Mouse (Mus musculus) inflammation-experienced regulatory T-cells, adult 6 months (primary cell): ENCODE data around the gene Ddx5. TPM values are rescaled to one million over a fixed set of nuclear protein-coding genes. Genes with fewer than 3 reads are reported as not detected.
A peak's percentile ranks its signal among the peaks of the same experiment; 100 is the strongest.
"Not testable (repeated sequence)": the region's sequence is repeated elsewhere in the genome, so short reads cannot be mapped to it uniquely, and the experiment has no call there.

ENCODE experiments used
- ATAC-seq: one replicate; pipeline ENCODE4 v1.8.0; 2017
- polyA plus RNA-seq, 3 experiments: library from polyadenylated mRNA; unstranded; fragments of 100-300 nt; shearing (Covaris generic); gene quantifications; one replicate each; pipeline ENCODE4 v1.2.1; 2017

Gene Ddx5
- polyA plus RNA-seq: 100 to 1,000 TPM; 400 to 575 (median 510) TPM

DNA sequence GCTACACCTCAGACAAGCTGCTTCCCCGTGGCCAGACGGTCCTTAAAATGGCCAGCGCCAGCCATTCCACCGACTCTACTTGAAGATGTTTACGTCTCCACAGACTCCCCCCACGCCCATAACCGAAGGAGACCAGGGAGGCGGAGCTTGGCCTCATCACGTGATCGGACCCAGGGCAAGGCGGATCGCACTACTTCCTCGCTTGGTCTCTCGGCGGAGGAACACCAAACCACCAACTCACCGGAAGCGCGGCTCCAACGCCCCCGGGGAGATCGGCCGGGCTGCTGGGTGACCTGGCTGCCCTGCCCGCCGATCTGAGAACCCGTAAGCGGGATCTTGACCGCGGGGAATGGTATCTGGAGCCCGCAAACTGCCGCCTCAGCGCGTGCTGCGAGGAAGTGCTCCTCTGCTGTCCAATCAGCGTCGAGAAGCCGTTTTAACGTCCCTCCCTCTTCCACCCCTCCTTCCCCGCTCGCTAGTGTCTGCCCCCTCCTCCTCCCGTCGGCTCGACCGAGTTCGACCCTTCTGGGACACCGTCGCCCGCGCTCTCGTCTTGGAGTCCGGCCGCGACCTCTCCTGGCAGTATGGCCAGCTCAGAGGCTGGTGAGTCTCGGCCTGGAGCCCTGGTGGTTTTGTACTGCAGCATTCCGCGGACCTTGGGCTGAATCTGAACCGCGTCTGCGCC lies at the start of gene Ddx5, which contains the start of gene Cep95:
TSS of gene Ddx5 (minus strand) at position 411 of the 685 bp plus-strand sequence.
TSS of gene Cep95 (plus strand) at position 478 of the 685 bp plus-strand sequence.
- ATAC-seq: peak; percentile 61

DNA sequence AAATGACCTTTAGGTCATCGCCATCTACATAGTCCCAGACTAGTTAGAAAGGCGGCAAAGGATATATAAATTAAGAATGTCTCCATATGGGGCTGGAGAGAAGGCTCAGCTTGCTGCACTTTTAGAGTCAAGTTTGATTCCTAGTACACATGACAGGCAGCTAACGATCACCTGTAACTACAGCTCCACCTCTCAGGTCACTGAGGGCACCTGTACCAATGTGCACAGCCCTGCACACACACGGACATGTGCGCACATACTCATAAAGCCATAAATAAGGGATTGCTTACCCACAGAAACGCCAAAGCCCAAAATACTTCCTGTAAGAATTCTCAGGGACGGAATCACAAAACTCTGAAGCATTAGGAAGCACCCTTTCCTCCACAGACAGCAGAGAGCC lies 39.1 kb upstream of the Ddx5 start:
- no peak for ATAC-seq

DNA sequence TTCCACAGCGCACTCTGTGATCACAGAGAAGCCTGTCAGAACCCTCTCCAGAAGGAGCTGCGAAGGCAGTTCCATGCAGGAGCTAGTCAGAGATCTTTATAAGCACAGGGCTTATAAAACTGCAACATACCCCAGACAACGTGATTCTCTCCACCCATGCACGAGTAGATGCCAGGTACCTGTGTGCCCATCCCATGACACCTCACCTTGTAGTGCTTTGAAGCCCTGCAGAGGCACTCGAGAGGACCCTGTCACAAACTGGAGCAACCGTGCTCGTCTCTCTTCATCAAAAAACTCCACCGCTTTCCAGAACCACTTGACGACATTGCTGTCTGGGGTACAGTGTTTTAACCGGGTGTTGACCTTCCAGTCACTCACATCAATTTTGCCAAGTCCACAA lies 35.4 kb upstream of the Ddx5 start:
- no peak for ATAC-seq

DNA sequence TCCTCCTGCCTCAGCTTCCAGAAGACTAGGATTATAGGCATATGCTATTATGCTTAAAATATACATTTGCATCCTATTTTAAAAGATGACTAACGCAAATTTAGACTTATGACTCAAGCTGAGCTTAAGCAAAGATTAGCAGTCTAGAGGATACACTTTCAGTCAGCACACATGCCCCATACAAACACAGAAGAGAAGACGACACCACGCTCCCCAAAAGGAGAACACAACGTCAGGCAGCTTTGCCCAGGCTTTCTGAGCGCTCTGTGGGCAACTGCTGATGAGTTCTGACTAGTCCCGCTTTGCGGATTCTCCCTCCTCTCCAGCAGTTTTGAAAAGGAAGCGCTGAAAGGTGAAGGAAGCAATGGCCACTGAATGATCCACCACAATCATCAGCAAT lies 34.8 kb upstream of the Ddx5 start:
- no peak for ATAC-seq

DNA sequence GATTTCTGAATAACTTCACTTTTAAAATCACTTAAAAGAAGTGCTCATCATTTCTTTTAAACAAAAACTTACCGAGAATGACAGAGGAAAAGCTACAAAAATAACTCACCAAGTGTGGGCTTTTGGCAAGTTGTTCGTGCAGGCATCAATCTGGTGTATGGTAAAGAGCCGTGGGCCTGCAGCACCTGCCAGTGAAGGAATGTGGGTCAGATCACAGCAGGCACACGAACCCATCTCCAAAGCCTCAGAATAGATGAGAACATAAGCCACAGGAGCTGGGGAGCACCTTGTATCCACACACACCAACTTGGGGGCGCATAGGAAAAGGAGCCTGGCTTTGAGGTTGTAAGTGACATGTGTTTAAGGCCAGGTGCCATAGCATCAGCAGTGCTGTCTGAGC lies 33.9 kb upstream of the Ddx5 start:
- no peak for ATAC-seq

DNA sequence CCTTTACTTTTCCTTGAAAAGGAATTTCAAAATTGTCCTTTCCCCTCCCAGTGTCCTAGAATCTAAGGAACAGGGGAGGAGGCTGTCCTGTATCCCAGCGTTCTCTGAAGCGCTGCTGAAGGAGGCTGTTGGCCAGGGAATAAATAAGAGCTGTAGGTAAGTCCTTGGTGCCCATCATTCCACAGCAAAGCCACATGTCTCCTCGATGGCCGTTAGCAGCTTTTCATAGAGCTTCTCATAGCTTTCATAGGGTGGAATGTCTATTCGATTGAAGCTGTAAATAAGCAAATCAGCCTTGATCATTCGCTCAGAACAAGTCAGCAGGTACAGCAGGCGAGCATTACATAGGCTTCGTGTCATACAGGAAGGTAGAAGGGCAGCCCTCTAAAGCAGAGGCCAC lies 33.5 kb upstream of the Ddx5 start:
- no peak for ATAC-seq

DNA sequence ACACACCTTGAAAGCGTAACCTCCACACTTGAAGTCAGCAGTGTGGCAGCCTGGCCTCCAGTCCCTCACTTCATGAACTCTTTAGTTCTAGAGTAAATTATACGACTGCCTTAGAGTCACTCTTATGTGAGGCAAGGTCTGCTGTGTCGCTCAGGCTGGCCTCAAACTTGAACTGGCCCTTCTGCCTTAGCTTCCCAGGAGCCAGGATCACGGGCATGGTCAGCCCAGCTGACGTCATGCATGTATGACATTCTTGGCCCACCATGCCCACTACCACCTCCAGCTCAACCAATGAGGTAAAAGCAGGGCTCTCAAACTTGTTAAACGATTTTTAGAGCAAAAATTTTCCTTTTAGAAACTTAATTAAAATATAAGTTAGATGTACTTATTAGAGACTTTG lies 32.4 kb upstream of the Ddx5 start:
- no peak for ATAC-seq

DNA sequence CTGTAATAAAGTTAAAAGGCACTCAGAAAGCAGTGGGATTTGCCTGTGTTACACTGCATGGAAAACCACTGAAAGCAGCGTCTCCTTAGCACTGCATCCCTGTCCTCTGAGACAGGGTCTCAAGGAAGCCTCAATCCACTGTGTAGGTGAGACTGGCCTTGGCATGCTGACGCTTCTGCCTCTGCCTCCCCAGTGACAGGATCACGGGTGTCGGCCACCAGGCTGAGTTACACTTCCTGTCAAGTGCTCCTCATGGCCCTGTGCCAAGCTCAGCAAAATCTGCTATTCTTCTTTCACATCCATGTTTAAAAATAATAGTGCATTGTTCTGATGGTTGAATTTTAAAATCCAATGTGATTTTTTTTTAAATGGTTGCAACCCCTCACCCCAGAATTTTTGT lies 32.0 kb upstream of the Ddx5 start:
- no peak for ATAC-seq

DNA sequence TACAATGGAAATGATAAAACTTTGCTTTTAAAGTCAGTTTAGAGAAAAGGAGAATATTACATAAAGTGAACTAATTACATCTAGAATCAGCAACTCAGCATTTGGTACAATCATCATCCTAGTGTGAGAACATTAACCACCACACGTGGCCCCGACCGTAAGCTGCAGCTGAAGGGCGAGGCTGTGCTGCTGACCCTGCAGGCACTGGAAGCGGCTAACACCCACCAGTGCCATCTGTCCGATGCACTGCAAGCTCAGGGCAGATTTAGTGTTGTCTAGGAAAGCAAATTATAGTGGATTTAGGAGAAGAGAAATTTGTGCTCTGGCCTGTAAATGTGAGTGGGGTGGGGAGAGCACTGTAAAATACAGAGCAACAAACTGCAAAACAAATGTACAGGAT lies 31.3 kb upstream of the Ddx5 start:
- no peak for ATAC-seq

DNA sequence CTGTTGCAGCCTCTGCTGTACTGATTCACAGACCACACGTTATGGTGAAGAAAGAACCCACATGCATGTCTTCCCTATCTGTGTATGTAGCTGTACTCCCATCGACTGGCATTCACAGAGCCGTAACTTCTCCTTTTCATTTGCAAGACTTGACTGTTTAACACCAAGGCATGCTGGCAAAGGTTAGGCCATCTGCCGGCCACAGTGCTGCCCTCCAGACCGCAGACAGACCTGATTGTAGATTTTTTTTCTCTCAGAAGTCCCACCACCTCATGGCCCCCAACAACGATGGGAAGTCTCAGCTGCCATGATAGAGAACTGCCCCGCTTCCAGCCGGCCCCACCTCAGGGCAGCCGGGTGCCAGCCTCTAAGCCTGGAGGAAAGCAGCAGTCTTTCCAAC lies 30.6 kb upstream of the Ddx5 start:
- ATAC-seq: no peak

DNA sequence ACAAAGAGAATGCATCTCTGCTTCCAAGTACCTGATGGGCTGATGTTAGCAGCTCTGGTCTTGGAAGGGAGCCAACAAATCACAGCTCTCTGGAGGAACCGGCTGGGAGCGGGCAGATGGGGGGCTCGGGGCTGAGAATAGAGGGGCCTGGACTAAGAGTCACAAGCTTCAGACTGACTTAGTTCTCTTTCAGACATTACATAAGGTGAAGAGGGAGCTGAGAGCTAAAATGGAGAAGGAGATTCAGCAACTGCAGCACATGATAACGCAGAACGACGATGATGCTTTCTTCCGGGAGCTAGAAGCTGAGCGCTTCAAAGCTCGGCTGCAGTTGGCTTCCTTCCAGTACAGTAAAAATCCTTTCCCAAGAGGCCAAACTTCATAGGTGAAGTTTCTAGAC lies 29.4 kb upstream of the Ddx5 start:
- ATAC-seq: no peak

DNA sequence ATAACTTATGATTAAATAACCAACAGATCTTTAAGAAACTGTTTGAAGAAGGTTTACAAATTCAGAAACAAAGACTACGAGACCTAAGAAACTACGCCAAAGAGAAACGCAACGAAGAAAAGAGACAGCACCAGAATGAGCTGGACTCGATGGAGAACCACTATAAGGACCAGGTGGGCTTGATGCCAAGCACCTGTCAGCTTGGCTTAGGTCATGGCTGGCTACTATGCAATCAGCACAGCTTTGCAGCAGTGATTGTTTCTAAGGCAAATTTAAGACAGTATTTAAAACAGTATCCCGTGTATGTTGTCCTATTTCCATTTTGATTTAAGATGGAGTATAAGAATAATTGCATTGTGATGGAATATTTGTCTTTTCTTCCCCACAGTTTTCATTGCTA lies 28.8 kb upstream of the Ddx5 start:
- no peak for ATAC-seq

DNA sequence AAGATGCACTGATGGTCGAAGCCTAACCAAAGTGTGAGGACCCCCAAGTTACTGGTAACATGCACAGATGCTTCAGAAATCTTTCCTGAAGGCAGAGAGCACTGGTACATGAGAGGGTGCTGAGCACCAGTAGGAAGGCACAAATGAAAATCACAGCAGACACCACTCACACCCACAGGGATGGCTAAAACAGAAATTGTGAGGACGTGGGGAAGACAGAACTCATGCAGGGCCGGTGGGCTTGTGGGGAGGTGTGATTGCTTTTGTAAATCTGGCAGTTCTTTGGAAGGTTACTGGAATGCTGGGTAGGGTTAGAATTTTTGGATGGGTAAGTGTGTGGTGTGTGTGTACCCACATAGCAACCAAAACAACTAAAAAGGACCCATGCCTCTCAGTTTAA lies 28.2 kb upstream of the Ddx5 start:
- no peak for ATAC-seq

DNA sequence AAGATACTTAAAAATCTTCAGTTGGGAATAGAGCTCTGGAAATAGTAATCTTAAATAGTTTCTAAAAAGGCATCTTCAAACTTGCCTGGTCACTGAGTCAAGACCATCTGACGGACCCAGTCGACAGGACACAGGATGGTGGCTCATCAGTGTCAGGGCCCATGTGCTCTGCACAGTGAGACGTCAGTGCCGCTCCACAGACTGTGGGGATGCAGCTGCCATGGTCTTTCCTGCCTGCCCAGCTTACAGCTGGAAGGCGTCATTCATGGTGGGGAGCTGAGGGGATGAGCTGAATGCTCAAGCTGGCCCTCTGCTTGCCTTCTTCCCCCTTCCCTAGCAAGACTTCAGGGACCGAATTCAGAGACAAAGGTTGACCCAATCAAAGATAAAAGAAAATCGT lies 27.3 kb upstream of the Ddx5 start:
- no peak for ATAC-seq

DNA sequence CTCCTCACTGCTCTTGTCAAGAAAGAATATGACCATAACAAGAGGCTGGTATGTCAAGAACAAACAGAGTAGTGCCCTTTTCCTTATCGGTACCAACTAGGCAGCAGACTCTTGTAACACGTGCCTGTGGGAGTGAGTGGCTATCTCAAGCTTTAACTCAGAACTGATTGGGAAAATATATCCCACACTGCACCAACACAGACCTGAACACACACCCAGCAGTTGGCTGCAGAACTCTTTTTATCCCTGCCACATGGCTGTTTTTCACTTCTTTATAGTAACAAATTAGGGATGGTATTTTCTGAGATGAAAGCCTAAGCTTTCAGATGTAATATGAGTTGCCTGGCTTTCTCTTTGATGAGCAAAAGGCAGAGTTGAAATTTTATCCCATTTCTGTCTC lies 26.8 kb upstream of the Ddx5 start:
- no peak for ATAC-seq

DNA sequence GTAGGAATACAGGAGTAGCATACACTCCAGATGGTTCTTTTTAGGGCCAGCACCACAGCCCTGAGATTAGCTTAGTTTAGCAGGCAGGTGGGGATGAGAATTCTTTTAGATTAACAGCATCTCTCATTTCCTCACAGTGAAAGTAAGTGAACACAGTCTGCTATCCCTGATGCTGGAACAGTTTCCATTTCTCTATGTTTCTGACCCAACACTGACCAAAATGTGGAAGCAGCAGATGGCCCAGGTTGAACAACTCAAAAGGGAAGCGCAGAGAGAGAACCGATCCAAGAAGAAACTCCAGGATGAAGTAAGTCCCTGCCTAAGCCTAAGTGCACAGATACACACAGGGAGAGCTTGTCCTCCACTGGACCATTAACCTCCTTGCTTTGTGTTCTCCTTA lies 26.3 kb upstream of the Ddx5 start:
- no peak for ATAC-seq

DNA sequence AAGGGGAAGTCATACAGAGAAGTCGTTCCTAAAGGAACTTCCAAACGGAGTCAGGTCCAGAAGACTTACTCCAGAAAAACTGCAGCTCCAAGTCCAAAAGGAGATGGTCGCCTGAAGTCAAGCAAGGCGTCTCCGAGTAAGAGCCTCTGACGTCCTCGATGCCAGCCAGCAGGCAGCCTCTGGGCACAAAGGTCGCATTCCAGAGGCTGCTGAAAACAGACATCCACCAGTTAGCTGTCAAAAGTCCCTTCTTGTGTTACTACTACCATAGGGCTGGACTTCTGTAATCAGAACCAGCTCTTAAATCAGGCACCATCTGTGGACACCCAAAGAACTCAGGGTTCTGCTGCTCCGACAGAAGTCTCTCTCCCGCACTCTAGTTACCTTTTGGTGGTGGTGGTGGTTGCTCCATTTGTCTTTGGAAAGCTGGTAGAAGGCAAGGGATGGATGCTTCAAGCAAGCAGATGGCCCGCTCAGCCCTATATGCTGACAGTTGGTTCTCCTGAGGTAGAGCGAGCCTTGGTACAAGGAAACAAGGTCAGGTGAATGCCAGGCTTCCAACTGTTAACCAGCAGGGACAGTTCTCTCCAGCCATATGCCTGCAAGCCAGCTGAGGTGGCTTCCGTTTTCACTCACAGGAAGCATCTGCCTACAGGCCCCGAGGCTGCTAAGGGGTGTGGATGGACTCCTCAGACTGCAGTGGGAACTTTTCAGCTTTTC lies 25.8 kb upstream of the Ddx5 start:
- no peak for ATAC-seq

DNA sequence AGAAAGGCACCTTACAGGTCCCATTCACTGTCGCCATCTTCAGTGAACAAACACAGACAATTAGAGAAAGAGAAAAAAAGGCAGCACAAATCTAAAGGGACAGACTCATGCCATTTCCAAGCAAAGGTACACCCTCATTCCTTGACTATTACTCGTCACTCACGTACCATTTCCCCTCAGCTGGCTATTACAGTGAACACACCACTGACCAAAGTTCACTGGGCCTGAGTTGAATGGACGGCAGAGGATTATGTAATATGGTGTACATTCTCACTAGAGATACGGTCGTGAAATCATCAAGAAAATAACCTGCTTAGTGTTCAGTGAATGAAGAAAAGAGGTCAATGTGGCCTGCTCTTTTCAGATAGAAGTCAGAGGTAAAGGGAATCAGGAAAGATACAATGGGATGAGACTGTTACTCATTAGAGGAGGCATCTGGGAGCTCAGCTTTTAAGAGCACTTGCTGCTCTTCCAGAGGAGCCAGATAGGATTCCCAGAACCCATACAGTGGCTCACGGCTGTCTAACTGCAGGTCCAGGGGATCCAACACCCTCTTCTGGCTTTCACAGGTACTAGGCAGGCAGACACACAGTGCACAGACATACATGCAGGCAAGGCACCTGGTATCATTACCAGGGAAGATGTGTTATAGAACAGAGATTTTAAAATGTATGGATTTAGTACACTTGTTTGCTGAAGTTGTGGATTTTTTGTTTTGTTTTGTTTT lies 23.6 kb upstream of the Ddx5 start:
- ATAC-seq: no peak

DNA sequence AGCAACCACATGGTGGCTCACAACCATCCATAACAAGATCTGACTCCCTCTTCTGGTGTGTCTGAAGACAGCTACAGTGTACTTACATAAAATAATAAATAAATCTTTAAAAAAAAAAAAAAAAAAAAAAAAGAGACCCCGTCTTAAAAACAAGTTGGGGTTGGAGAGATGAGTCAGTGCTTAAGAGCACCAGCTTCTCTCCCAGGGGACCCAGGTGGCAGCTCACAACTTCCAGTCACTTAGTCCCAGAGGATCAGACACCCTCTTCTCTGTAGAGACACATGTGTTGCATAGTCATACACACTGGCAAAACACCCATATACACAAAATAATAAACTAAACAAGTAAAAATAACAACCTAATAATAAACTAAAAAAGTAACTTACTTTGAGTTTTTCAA lies 18.5 kb upstream of the Ddx5 start:
- ATAC-seq: not testable (repeated sequence)

DNA sequence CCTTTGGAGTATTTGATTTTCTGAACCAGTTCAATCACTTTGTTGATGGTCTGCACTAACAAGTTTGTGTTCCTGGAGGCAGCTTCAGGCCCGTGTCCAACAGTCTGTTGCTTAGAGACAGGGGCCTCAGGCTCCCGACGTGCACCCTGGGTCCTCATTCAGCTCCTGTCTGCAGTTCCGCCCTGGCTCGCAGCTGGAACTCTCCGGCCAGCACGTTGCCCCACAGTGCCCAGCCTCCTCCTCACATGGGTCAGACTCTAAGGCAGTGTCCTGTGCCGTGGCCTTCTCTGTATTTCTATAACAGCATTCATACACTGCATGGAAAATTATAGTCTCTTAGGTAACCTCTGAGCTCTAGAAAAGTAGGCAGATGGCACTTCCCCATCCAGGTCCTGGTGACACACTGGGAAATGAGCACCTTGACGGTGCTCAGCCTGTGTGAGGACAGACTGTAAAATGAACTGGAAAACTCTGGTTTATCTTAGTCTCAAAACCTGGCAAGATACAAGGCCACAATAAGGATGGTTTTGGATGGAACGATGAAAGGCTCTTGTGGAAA lies 13.2 kb upstream of the Ddx5 start:
- no peak for ATAC-seq

DNA sequence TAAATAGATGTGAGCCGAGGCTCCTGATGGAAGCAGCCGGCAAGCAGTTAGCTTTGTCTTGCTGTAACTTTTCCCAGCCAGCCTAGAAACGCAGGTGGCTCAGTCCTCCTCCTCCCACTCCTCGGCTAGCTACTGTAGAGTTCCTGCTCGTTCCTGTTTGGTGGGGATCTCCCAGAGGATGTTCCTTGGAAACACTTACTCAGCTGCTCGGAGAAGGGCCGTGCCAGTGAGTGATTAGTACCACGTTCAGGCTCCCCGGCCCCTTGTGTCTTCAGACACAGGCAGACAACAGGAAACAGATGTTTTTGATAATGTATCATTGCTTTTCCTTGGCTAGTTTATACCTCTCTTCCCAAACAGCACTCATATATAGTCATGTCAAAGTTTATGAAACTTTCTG lies 6.7 kb upstream of the Ddx5 start:
- ATAC-seq: no peak

DNA sequence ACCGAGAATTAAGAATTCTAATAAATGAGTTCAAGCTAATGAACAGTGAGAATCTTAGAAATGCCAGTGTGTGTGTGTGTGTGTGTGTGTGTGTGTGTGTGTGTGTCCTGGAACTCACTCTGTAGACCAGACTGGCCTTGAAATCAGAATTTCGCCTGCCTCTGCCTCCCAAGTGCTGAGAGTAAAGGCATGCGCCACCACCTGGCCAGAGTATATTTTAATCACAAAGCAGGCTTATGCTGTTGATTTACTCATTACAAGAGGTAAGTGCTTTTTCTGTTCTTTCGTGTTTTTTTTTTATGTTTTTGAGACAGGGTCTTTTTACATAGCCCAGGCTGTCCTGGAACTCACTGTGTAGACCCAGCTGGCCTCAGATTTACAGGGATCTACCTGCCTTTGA lies 4.9 kb upstream of the Ddx5 start:
- ATAC-seq: no peak

DNA sequence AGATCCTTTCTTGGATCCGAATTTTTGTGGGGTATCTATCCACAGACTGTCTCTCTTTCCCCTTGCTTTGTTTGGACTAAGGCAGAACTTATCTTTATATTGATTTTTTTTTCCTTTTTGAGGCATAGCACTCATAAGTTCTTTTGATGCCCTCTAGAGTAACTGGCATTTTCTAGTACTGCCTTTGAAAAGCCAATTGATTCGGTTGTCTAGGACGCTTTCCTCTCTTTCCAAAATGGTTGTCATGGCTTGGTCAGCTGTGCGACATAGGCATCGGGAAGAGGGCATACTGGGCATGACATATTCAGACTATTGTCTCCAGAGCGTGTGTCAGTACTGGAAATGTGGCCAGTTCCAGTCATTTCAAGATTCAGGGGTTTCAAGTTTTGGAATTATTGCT lies 664 bp upstream of the Ddx5 start:
- ATAC-seq: no peak
